Mouse (Mus musculus) T-helper 1 cell (primary cell): ENCODE measurements at regions not wholly inside any gene's neighbourhood (a gene's known extent, or its start where the extent isn't known, plus 50 kb on each side); places are given as distances from the start of the nearest gene placed in this dataset.

Source experiments
- in situ Hi-C: fragments of 300-600 bp; cut with MboI, MseI; formaldehyde crosslinking; loops from one replicate; pipeline ENCODE4 v1.15.1; 2025; ENCODE audit warnings: high pct_unique_total_duplicates

DNA sequence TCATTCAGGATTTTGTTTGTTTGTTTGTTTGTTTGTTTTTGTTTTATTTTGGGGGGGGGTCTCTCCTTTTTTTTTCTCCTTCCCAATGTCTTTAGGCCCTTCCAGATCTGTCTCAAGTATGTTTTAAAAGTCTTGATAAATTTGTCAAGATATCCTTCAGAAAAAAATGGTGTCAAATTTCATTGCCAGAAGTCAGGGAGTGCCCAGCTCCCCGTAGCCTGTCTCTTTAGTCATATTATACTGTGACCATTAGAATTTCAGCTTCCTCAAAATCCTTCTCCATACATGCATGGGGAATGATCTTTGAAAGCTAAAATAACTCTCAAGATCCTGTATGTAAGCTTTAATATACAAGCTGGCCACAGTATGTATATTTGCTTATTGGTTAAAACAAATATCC, 134.3 kb upstream of the Lpp start:
- in situ Hi-C loops, result no loop called here

DNA sequence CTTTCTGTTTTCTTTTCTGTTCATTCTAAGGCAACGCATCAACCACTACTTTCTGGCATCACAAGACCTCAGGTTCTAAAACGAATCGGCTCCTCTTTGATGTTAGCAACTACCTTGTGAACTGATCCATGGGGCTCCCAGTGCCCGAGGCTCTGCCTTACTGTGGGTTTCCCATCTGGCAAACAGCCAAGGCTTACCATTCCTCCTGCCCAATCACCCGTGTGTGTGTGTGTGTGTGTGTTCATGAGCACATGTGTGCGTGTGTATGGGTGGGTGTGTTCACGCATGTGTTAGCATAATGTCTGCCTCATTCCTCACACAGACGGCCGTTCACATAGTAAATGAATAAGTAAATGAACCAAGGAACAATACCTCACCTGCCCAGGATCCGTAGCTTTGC, 138.3 kb upstream of the Lpp start:
- in situ Hi-C loops, result no loop called here

DNA sequence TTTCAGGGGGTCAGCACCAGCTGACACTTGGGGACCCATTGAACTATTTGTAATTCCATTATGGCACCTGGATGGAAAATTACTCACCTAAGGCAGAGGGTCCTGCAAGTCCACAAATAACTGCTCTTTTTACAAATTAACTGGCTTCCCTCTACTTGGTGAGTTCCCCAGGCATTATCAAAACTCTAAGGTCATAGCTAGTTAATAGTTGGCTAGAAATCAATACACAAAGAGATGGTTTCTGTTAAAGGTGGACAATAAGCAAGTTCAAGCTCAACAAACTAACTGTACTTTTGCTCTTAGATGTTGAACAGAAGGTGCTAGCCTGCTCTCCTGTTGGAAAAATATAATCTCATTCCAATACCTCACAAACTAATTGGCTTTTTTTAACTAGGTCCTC, 138.7 kb upstream of the Lpp start:
- in situ Hi-C loops, result no loop called here

DNA sequence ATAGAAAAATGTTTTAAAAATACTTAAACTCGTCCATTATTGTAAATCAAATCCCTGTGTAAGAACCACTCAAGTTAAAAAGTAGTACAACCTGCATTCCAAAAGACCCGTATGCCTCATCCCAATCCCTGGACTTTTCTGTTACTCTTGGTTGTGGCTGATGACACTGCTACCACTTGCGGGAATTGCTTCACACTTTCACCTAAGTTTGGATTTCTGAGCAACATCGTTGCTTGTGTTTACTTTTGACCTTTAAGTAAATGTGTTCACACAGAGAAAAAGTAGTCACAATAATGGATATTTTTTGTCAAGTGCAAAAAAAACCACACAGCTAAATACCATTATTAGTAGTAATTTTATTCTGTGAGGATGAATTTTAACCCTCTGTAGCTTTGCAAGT, 139.2 kb upstream of the Lpp start:
- in situ Hi-C loops, result no loop called here

DNA sequence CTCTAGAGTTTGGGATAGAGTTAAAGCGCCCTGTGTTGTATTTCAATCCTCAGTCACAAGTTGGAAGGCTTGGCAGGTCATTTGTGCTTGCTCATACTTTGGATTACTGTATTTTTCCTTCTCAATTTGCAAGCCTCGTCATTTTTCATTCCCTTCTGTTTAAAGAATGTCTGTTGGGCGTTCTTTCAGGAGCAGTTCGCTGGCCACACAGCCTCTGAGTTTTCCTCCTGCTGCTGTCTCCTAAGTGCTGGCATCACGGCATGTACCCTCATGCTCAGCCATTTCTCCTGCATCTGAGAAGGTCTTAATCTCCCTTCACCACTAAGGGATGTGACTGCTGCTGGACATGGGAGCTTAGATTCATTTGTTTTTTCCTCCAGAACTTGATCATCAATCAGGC, 146.0 kb upstream of the Lpp start:
- in situ Hi-C loops, result no loop called here

DNA sequence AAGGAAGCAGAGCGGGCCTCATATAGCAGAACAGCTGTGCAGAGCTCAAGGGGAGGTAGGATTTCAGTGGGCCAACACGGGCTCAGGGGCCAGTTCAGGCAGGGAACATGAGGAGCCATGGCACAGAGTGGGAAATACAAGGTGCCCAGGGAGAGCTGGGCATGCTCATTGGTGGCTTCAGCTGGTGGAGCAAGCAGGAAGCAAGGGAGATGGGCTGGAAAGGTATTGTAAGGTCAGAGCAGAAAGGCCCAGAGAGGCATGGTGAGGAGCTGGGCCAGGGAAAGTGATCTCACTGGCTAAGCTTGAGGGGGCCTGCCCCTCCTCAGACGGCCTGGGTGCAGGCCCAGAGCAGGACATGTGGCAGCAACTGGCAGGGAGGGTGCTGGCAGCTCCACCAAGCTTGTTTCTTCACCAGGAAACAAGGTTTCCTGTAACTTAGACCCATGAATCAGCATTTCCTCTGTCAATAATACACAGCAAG, 155.2 kb upstream of the Lpp start:
- in situ Hi-C loops, result no loop called here

DNA sequence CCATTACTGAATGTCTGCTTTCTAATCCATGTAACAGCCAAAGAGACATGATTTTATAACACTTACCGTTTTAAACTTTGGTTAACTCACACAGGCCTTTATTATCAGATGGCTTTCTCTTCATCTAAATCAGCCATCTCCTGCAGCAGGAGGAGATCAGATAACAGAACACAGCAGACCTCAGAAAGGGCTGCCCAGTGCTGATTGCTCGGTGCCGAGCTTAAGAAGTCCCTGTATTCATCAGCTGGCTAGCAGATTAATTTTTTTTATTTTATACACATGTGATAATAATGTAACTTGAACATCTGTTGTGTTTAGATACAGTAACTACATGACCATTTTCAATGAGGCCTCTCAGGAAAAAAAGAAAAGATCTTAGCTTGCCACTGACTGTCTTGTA, 155.9 kb upstream of the Lpp start:
- in situ Hi-C loops, result no loop called here

DNA sequence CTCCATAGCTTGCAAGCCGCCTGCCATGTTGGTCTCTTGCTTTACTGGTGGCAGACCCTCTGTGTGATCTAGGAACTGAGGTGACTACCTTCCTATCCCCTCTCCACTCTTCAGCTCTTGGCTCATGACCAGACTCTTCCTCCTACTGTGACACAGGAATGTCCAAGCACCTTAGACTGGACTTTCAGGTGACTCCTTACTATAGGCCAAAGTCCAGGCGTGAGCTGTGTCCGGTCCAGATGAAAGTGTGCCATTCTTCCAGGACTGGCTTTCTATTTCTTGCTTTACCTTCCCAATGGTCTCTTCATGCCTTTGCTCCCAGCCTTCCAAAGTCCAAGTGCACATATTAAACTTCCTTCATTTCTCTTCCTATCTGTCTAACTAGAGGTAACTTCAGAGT, 156.3 kb upstream of the Lpp start:
- in situ Hi-C loops, result no loop called here

DNA sequence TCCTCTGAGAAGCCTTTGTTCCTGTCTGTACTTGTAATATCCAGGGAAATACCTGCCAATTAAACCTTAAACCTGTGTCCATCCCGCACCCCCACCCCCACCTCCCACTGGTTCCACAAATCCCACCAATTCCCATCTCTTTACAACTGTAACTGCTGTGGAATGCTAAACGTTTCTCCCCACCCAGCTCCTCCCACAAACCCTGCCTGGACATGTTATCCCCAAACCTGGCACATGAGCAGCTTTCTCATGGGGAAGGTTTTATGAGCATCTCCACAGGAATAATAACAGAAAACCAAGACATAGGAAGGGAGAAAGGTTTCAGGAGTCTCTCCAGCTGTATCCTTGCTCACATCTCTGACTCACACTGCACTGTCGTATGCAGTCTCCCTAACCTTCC, 156.8 kb upstream of the Lpp start:
- in situ Hi-C loops, result no loop called here

DNA sequence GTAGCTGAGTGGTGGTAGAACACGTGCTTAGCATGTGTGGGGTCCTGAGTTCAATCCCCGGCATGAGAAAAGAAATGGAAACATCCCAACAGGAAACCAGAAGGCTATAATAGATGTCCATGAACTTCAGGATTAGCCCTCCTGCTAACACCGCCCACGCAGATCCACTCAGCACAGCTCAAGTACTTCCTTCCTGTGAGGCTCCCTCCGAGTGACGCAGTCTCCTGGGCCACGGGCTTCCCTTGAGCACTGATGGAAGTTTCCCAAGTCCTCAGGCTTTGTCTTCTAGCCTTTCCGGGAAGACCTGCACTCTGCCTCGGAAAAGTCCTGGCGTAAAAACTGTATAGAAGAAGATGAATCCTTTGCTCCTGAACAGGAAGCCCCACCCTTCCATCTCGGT, 158.5 kb upstream of the Lpp start:
- in situ Hi-C loops, result no loop called here

DNA sequence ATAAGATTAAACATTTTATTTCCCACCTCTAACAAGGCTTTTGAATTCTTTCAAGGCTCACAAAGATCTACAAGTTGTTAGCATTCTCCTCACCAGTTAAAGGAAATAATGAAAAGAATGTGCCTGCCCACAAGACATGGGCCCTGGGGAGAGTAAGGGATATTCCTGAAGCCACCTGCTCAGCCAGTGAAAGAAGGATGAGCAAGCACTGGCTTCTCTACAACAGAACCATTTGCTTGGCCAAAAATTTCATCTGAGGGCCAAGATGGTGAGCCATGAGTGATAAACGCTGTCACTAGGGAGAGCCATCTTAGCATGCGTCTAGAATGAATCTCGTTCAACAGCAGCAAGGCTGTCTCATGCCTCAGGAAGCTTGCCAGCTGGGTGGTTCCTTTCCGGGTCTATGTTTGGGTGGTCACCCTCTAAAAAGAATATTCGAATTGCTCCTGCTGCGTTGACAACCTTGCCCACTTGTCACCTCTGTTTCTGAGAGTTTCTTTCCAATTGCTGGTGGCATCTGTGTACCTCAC, 161.2 kb upstream of the Lpp start:
- in situ Hi-C loops, result no loop called here

DNA sequence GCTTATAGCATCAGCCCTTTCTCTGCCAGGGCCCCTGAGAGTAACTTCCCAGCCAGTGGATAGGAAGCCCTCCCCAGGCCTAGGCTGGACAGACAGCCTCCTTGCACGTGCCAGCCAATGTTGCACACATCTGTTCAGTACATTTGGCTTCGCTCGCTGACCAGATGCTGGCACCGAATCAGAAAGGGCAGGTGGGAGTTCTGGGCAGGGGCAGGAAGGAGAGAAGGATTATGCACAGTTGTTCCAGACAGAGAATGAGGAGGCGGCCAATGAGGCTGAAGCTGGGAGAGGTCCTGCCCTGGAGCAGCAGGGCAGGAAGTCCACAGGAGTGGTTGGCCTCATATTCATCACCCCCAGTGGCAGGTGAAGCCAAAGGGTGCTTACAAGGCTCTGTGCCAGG, 161.8 kb upstream of the Lpp start:
- in situ Hi-C loops, result no loop called here

DNA sequence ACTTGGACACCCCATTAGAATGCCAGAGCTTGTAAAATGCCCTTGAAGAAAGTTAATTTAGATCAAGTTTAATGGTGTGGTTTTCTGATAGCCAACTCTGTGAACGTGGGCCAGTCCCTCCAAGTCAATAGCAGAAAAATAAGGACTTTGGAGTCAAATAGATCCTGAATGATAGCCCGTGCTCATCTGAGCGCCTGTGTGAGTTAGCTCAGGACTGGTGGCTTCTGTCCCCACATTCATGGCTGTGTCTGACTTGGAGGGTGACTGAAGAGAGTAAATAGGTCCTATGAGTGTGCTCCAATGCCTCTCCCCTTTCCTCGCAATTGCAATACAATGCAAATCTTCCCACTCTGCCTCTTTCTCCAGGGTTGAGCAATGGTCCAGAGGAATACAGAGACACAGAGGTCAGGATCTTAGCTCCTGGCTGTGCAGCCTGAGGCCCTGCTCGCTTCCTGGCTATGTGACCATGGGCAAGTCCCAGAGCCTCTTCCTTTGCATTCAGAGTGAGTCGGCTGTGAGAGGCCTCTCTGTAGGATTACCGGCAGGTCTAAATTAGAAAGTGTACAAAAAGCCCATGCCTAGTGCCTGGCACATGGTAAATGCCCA, 164.2 kb upstream of the Lpp start:
- in situ Hi-C loops, result loop anchor here (10.0 kb wide), 1 partner anchor 1116 kb away; no protein-coding TSS in a partner anchor

DNA sequence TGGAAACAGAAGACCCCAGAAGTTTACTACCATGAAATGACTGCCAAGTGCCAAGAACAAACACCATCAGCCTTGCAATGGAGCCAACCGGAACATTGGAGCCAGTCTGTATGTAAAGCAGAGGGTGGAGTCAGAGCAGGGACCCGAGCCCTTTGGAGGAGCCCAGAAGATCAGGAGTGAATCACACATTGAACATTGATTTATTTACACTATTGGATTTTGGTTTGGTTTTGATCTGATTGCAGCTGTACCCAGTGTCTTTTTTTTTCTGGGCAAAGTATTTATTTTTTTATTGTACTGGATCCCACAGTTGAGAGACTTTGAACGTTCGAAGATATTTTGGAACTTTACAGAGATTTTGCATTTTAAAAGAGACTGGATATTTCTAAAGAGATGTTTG, 167.4 kb upstream of the Lpp start:
- in situ Hi-C loops, result loop anchor here (10.0 kb wide), 1 partner anchor 1119 kb away; no protein-coding TSS in a partner anchor

DNA sequence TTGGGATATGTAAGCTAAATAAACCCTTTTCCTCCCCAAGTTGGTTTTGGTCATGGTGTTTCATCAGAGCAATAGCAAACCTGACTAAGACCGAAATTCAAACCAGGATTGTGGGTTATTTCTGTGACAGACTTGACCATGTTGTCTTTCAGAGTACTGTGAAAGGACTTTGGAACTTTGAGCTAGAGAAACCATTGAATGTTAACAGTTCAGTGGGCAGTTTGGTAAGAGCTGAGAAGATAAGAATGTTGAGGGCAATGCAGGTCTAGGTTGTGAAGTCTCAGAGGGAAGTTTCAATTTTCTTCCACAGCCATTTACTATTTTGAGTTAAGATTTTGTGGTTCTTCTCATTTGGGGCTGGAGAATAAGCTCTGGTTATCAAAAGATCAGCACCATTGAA, 168.2 kb upstream of the Lpp start:
- in situ Hi-C loops, result loop anchor here (10.0 kb wide), 1 partner anchor 1120 kb away; no protein-coding TSS in a partner anchor

DNA sequence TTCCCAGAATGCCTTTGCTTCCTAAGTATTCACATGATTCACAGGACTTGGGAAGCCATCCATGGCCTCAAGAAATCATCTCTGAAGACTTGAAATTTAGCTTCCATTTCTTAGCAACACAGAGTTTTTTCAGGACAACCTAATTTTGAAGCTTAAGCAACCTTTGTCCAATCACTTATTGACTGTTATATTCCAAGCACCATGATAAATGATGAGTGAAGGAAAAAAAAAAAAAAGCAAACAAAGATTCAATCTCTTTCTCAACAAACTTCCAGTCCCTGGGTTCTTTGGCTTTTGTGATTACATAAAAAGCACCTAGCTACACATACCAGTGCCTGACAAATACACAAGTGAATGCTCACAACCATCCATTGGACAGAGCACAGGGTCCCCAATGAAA, 169.4 kb upstream of the Lpp start:
- in situ Hi-C loops, result loop anchor here (10.0 kb wide), 1 partner anchor 1121 kb away; no protein-coding TSS in a partner anchor

DNA sequence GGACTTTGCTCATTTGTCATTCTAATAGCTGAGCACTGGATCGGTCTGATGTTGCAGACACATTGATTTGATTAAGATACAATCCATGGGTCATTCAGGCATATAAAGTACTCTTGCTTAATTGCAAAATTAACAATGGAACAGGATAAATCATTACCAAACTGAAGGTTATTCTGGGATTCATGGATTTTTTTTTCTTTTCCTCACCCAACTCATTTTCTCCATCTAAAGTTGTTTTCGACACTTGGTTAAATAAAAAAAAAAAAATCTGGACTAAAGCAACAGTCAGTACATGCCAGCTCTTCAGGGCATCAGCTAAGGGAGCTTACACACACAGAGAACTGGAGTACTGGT, 169.8 kb upstream of the Lpp start:
- in situ Hi-C loops, result loop anchor here (10.0 kb wide), 1 partner anchor 1121 kb away; no protein-coding TSS in a partner anchor

DNA sequence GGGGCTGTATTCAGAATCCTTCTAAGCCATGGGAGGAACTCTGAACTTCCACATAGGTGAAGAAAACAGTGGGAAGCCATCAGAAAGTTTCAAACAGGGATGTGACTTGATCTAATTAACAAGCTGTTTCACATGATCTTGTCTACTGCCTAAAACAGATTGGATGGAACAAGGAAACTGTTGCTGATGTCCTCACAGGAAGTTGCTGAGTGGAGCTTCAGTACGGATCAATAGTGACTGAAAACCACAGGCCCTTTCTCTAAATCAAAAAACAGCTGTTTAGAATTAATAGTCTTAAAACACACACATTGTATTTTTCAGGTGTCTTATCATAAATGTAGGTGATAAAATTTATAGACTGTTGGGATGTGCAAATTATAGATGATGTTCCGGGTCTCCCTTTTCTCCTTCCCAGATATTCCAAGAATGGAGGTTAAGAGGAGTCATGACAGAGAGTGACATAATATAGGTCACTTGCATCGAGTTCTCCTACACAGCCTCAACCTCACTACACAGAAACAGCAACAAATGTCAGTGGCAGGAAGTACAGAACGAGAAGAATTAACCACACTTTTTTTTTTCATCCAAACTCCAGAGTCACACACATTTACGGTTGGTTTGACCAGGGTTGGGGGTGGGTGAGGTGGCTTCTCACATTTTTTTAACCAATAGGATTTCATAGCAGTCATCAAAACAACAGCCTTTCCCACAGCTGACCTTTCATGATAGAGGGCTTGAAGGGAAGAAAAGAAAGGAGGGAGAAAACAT, 170.4 kb upstream of the Lpp start:
- in situ Hi-C loops, result loop anchor here (10.0 kb wide), 1 partner anchor 1122 kb away; no protein-coding TSS in a partner anchor

DNA sequence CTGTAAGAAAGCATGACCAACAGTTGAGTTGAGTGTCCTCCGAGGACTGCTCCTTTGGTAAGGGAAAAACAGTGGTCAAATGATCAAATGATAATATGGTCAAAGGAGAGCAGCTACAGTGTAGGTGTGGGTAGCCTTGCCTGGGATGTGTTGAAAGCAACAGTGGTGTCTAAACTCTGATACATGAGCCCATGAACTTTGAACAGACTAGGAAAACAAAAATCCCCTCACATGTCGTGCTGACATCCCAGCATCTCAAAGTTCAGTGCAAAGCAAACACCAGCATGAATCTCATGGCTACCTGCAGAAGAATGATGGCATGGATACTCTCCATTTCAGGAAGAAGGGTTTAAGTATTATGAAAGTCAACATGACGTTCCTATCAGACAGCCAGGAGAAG, 171.3 kb upstream of the Lpp start:
- in situ Hi-C loops, result loop anchor here (10.0 kb wide), 1 partner anchor 1123 kb away; no protein-coding TSS in a partner anchor

DNA sequence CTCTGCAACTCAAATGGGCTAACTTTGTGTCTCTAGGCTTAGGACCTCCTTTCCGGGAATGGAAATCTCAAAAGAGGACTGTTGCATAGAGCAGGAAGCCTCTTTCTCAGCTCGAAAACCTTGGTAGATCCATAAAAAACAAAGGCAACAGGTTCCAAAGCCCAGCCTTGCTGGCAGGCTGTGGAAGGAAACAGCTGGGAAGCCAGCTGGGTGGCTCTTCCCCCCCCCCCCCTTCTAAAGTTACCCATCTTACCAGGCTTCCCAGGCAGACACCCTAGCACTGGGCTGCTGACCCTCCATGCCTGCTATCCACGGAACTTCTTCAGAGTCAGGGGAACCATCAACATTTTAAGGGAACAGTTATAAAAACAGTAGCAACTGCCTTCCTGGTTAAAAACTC, 172.7 kb upstream of the Lpp start:
- in situ Hi-C loops, result loop anchor here (10.0 kb wide), 1 partner anchor 1124 kb away; no protein-coding TSS in a partner anchor

DNA sequence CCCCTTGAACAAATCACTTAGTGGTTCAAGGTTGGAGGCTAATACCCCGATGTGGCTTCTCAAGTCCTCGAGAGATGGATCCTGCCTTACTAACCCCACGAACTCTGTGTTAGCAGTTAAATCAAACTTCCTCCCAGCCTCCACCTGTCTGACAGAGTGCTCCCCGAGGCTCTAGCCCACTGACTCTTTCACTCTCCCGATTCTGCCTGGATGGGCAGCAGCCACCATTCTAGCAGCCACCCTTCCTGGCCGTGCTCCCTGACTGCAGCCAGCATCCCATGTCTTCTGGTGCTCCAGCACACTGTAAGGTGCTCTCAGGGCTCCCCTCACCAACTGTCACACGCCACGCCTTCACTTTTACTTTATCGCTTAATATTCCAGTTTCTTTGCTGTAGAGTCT, 173.6 kb upstream of the Lpp start:
- in situ Hi-C loops, result loop anchor here (10.0 kb wide), 1 partner anchor 1125 kb away; no protein-coding TSS in a partner anchor

DNA sequence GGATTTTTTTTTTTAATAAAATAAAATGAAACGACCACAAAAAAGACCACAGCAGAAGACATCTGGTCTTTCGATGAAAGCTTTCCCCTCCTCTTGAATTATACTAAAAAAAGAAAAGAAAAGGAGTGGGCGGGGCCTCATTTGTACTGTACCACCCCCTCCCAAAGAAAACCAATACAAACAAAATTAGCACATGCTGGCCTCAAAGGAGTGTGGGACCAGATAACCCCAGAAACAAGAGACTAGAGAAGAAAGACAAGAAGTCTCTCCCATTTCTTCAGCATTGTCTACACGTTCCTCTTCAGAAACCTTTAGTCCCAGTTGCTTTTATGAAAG, 174.5 kb upstream of the Lpp start:
- in situ Hi-C loops, result no loop called here
